Mouse (Mus musculus): ENCODE data around the gene Thbs4. TPM values are rescaled to one million over a fixed set of nuclear protein-coding genes. Genes with fewer than 3 reads are reported as not detected.
"Not testable (repeated sequence)": the region's sequence is repeated elsewhere in the genome, so short reads cannot be mapped to it uniquely, and the experiment has no call there.

The Thbs4 gene
- polyA plus RNA-seq (2015; fragmentation: Nextera tagmentation; extraction: Ambion mirVana): 22.9 and 33.4 TPM in 2 replicates

- no peaks in the 10 kb centered on the region for H3K36me3 ChIP-seq
- no peak for ATAC-seq (ENCODE audit: low FRiP score, low read depth)
- H3K9me3 ChIP-seq: no peaks in the 10 kb centered on the region
- 5% methylated on average over 42 of the region's 45 CpGs for WGBS
- H3K9ac ChIP-seq: peak within 1 kb of the TSS; percentile 56; the same call in 1 of the 2 replicates
- peaks cover 10% of the 10 kb centered on the region for H3K4me1 ChIP-seq
- H3K27ac ChIP-seq: no peak within 1 kb of the TSS
- H3K27me3 ChIP-seq: peaks cover 42% of the 10 kb centered on the region
- peak within 1 kb of the TSS; percentile 75 for H3K4me2 ChIP-seq (replicated peaks)
- peak within 1 kb of the TSS; percentile 47 for H3K4me3 ChIP-seq
These were observed at the start of gene Thbs4 for GRCm38 (mm10) chr13:92794462-92795214. Thbs4 (minus strand) TSS chr13:92794818.

- Histone ChIP-seq H3K4me1 (peaks cover 10% of the 10 kb centered on the region), H3K36me3 (no peaks in the 10 kb centered on the region), H3K4me3 (no peak overlapping the region), H3K9ac (no peak overlapping the region), H3K27me3 (no peaks in the 10 kb centered on the region), H3K4me2 (replicated peaks) (no peak overlapping the region), H3K9me3 (no peaks in the 10 kb centered on the region), H3K27ac (0 out of 2 replicates have a peak overlapping the region, but pooled peaks have one; percentile 52)
- 83% methylated on average over 4 of the region's 4 CpGs for WGBS
- no peak for ATAC-seq (ENCODE audit: low FRiP score, low read depth)
These were observed 38.5 kb upstream of the Thbs4 start for GRCm38 (mm10) chr13:92833162-92833561.

- no peaks in the 10 kb centered on the region for H3K27me3 ChIP-seq
- H3K9me3 ChIP-seq: no peaks in the 10 kb centered on the region
- peak overlapping the region; percentile 39 for H3K27ac ChIP-seq
- WGBS: 36% methylated on average over 10 of the region's 10 CpGs
- no peak overlapping the region for H3K9ac ChIP-seq
- peak overlapping the region; percentile 35 for H3K4me2 ChIP-seq (replicated peaks)
- no peak overlapping the region for H3K4me3 ChIP-seq
- no peaks in the 10 kb centered on the region for H3K36me3 ChIP-seq
- ATAC-seq (ENCODE audit: low FRiP score, low read depth): peak; percentile 24; the same call in 1 of the 2 replicates
- H3K4me1 ChIP-seq: peaks cover 10% of the 10 kb centered on the region
These were observed 34.2 kb upstream of the Thbs4 start for GRCm38 (mm10) chr13:92828820-92829219.

GRCm38 (mm10) chr13:92817357-92817756, 22.7 kb upstream of the Thbs4 start:
- peaks cover 2% of the 10 kb centered on the region; the same call in 1 of the 2 replicates for H3K4me1 ChIP-seq
- no peak overlapping the region for H3K27ac ChIP-seq
- no peaks in the 10 kb centered on the region for H3K9me3 ChIP-seq
- no peak overlapping the region for H3K4me3 ChIP-seq
- no peak for ATAC-seq (ENCODE audit: low FRiP score, low read depth)
- WGBS: 36% methylated on average over 3 of the region's 3 CpGs
- H3K4me2 ChIP-seq (replicated peaks): no peak overlapping the region
- H3K27me3 ChIP-seq: no peaks in the 10 kb centered on the region
- no peaks in the 10 kb centered on the region for H3K36me3 ChIP-seq
- H3K9ac ChIP-seq: no peak overlapping the region

- Histone ChIP-seq H3K27ac (no peak overlapping the region), H3K4me2 (replicated peaks) (no peak overlapping the region), H3K4me1 (peaks cover 6% of the 10 kb centered on the region; the same call in 1 of the 2 replicates), H3K4me3 (no peak overlapping the region), H3K9ac (no peak overlapping the region), H3K27me3 (no peaks in the 10 kb centered on the region), H3K36me3 (no peaks in the 10 kb centered on the region), H3K9me3 (no peaks in the 10 kb centered on the region)
- WGBS: 78% methylated on average over 5 of the region's 5 CpGs
- ATAC-seq (ENCODE audit: low FRiP score, low read depth): no peak
These were observed 21.7 kb upstream of the Thbs4 start for GRCm38 (mm10) chr13:92816329-92816728.

GRCm38 (mm10) chr13:92810592-92810991, 16.0 kb upstream of the Thbs4 start:
- H3K27me3 ChIP-seq; H3K4me1 ChIP-seq; H3K9me3 ChIP-seq; H3K36me3 ChIP-seq; H3K4me2 ChIP-seq (replicated peaks); H3K27ac ChIP-seq; H3K9ac ChIP-seq; ATAC-seq (ENCODE audit: low FRiP score, low read depth); H3K4me3 ChIP-seq: not testable (repeated sequence)
- WGBS: 91% methylated on average over 1 of the region's 1 CpGs

GRCm38 (mm10) chr13:92807849-92808248, 13.2 kb upstream of the Thbs4 start:
- Histone ChIP-seq H3K4me3 (no peak overlapping the region), H3K27ac (no peak overlapping the region), H3K4me1 (peaks cover 12% of the 10 kb centered on the region; the same call in 1 of the 2 replicates), H3K9me3 (no peaks in the 10 kb centered on the region), H3K36me3 (no peaks in the 10 kb centered on the region), H3K9ac (no peak overlapping the region), H3K4me2 (replicated peaks) (no peak overlapping the region), H3K27me3 (no peaks in the 10 kb centered on the region)
- no peak for ATAC-seq (ENCODE audit: low FRiP score, low read depth)
- 88% methylated on average over 3 of the region's 3 CpGs for WGBS

- 0 out of 2 replicates have a peak, but pooled peaks cover 6% of the 10 kb centered on the region for H3K4me1 ChIP-seq
- no peaks in the 10 kb centered on the region for H3K9me3 ChIP-seq
- no peak for ATAC-seq (ENCODE audit: low FRiP score, low read depth)
- no peak overlapping the region for H3K4me2 ChIP-seq (replicated peaks)
- 0 out of 2 replicates have a peak, but pooled peaks cover 3% of the 10 kb centered on the region for H3K27me3 ChIP-seq
- H3K4me3 ChIP-seq: no peak overlapping the region
- H3K9ac ChIP-seq: no peak overlapping the region
- no peaks in the 10 kb centered on the region for H3K36me3 ChIP-seq
- H3K27ac ChIP-seq: no peak overlapping the region
These were observed 12.2 kb upstream of the Thbs4 start for GRCm38 (mm10) chr13:92806785-92807184.

GRCm38 (mm10) chr13:92799306-92799925, 4.8 kb upstream of the Thbs4 start:
- Histone ChIP-seq H3K27ac (no peak overlapping the region), H3K4me1 (peaks cover 11% of the 10 kb centered on the region), H3K9me3 (no peaks in the 10 kb centered on the region), H3K36me3 (no peaks in the 10 kb centered on the region), H3K9ac (no peak overlapping the region), H3K4me3 (no peak overlapping the region), H3K27me3 (peaks cover 31% of the 10 kb centered on the region), H3K4me2 (replicated peaks) (no peak overlapping the region)
- no peak; the same call in 1 of the 2 replicates for ATAC-seq (ENCODE audit: low FRiP score, low read depth)
- 74% methylated on average over 7 of the region's 7 CpGs for WGBS

GRCm38 (mm10) chr13:92798830-92799229, 4.2 kb upstream of the Thbs4 start:
- no peaks in the 10 kb centered on the region for H3K36me3 ChIP-seq
- no peaks in the 10 kb centered on the region for H3K9me3 ChIP-seq
- H3K27me3 ChIP-seq: peaks cover 36% of the 10 kb centered on the region
- no peak overlapping the region for H3K4me3 ChIP-seq
- peaks cover 11% of the 10 kb centered on the region for H3K4me1 ChIP-seq
- no peak overlapping the region for H3K27ac ChIP-seq
- no peak for ATAC-seq (ENCODE audit: low FRiP score, low read depth)
- H3K4me2 ChIP-seq (replicated peaks): no peak overlapping the region
- 83% methylated on average over 2 of the region's 2 CpGs for WGBS
- no peak overlapping the region for H3K9ac ChIP-seq

- Histone ChIP-seq H3K4me1 (peaks cover 10% of the 10 kb centered on the region), H3K36me3 (no peaks in the 10 kb centered on the region), H3K27ac (no peak overlapping the region), H3K4me2 (replicated peaks) (peak overlapping the region; percentile 75), H3K4me3 (peak overlapping the region; percentile 47; the same call in 1 of the 2 replicates), H3K27me3 (peaks cover 44% of the 10 kb centered on the region), H3K9me3 (no peaks in the 10 kb centered on the region), H3K9ac (no peak overlapping the region)
- no peak for ATAC-seq (ENCODE audit: low FRiP score, low read depth)
- 25% methylated on average over 8 of the region's 8 CpGs for WGBS
These were observed 982 bp downstream of the Thbs4 start for GRCm38 (mm10) chr13:92793636-92794035.

- H3K36me3 ChIP-seq: no peaks in the 10 kb centered on the region
- H3K9me3 ChIP-seq: no peaks in the 10 kb centered on the region
- no peak overlapping the region for H3K4me2 ChIP-seq (replicated peaks)
- H3K4me1 ChIP-seq: peaks cover 10% of the 10 kb centered on the region
- ATAC-seq (ENCODE audit: low FRiP score, low read depth): no peak
- peaks cover 33% of the 10 kb centered on the region for H3K27me3 ChIP-seq
- no peak overlapping the region for H3K9ac ChIP-seq
- no peak overlapping the region for H3K4me3 ChIP-seq
- 89% methylated on average over 7 of the region's 7 CpGs for WGBS
- no peak overlapping the region for H3K27ac ChIP-seq
These were observed 3.1 kb downstream of the Thbs4 start for GRCm38 (mm10) chr13:92791474-92791873.
